Mouse (Mus musculus) stomach, embryonic 15.5 days (tissue): ENCODE data around the gene Tgtp2. TPM values are rescaled to one million over a fixed set of nuclear protein-coding genes. Genes with fewer than 3 reads are reported as not detected.

Source experiments
- ATAC-seq: fragments of 200-750 bp; cut with Nextera tagmentation; 2 replicates; pipeline ENCODE4 v1.8.0; 2017; ENCODE audit warnings: low read depth, moderate number of reproducible peaks, moderate TSS enrichment; ENCODE audit not compliant: insufficient read depth, low FRiP score
- H3K27ac ChIP-seq: fragments of 300-500 bp; sonication (generic); 2 replicates; pipeline ENCODE4 v1.5.1; 2015; ENCODE audit warnings: mild to moderate bottlenecking, inconsistent platforms
- H3K27me3 ChIP-seq: fragments of 300-500 bp; sonication (generic); replicated peaks from 2 replicates; pipeline ENCODE4 v1.6.1; 2015; ENCODE audit warnings: inconsistent platforms
- H3K36me3 ChIP-seq: fragments of 300-500 bp; sonication (generic); 2 replicates; pipeline ENCODE4 v1.6.1; 2015; ENCODE audit warnings: inconsistent platforms
- H3K4me1 ChIP-seq: fragments of 300-500 bp; sonication (generic); 2 replicates; pipeline ENCODE4 v1.6.1; 2015; ENCODE audit warnings: inconsistent platforms
- H3K4me2 ChIP-seq: fragments of 300-500 bp; sonication (generic); 2 replicates; pipeline ENCODE4 v1.6.1; 2015; ENCODE audit warnings: mild to moderate bottlenecking, inconsistent platforms
- H3K4me3 ChIP-seq: fragments of 300-500 bp; sonication (generic); replicated peaks from 2 replicates; pipeline ENCODE4 v1.5.1; 2015; ENCODE audit warnings: inconsistent platforms
- H3K9ac ChIP-seq: fragments of 300-500 bp; sonication (generic); 2 replicates; pipeline ENCODE4 v1.6.1; 2015; ENCODE audit warnings: inconsistent platforms
- H3K9me3 ChIP-seq: fragments of 300-500 bp; sonication (generic); 2 replicates; pipeline ENCODE4 v1.6.1; 2016; ENCODE audit warnings: inconsistent platforms
- WGBS: fragments of 180-500 bp; shearing (Covaris S2); methylation state at CpG from one replicate; pipeline ENCODE4 v1.1.7; 2015; 5-methylcytosine and 5-hydroxymethylcytosine counted together
- polyA plus RNA-seq: library from polyadenylated mRNA; unstranded; fragments of >200 nt; fragmentation: Nextera tagmentation; extraction: Ambion mirVana; gene quantifications from 2 replicates; pipeline ENCODE4 v1.2.1, GENCODE M21; 2015

Tgtp2 gene
- polyA plus RNA-seq, 1 experiment from 2014 or later, result 1.1 TPM

DNA sequence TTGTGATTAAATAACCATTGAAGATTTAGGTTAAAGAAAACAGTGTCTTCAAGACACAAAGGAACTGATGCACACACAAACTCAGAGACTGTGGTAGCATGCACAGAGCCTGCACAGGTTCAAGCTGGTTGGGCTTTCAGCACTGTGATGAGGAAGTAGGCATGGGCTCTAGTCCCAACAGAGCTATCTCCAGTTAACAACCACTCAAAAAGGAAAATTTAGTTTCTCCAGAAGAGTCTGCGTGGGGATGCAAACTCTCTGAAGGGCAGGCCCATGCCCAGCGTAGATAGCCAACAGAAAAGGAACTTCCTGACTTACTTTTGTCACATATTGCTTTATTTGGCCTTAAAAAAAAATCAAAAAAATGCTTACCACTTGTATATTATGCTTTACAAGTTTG, 28.8 kb upstream of the Tgtp2 start:
- no peak for ATAC-seq

GRCm38 (mm10) chr11:49092053-49092586, 28.1 kb upstream of the Tgtp2 start:
- Histone ChIP-seq H3K9me3 (no peaks in the 10 kb centered on the region), H3K27me3 (no peaks in the 10 kb centered on the region), H3K4me3 (no peak overlapping the region), H3K4me2 (no peak overlapping the region), H3K4me1 (peaks cover 7% of the 10 kb centered on the region; the same call in 1 of the 2 replicates), H3K9ac (no peak overlapping the region), H3K27ac (no peak overlapping the region), H3K36me3 (no peaks in the 10 kb centered on the region)
- WGBS, result 96% methylated on average over 1 of the region's 1 CpGs
- ATAC-seq, result no peak

More for the DNA sequence above, 28.8 kb upstream of the Tgtp2 start:
- Histone ChIP-seq H3K4me1 (peaks cover 6% of the 10 kb centered on the region; the same call in 1 of the 2 replicates), H3K4me2 (no peak overlapping the region), H3K27me3 (no peaks in the 10 kb centered on the region), H3K4me3 (no peak overlapping the region), H3K27ac (no peak overlapping the region), H3K9ac (no peak overlapping the region), H3K9me3 (no peaks in the 10 kb centered on the region), H3K36me3 (no peaks in the 10 kb centered on the region)
- WGBS, result 84% methylated on average over 2 of the region's 2 CpGs

DNA sequence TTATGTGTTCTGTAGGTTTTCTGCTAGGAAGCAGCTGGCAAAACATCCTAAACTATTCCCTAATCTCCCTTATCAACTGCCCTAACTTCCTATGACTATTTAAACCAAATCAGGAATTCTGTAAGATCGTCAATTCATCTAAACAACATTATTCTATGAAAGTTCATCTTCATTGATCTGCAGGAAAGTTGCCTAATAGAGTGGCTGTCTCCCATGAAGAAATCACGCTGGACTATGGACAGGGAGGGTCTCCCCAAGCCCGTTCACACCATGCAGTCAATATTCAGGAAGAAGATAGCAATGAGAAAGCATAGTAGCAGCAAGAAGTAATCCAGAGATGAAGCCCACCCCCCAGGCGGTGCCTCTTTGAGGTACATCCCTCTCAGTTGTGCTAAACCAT, 27.2 kb upstream of the Tgtp2 start:
- H3K36me3 ChIP-seq, result no peaks in the 10 kb centered on the region
- no peaks in the 10 kb centered on the region for H3K27me3 ChIP-seq
- H3K9me3 ChIP-seq, result no peaks in the 10 kb centered on the region
- no peak overlapping the region for H3K9ac ChIP-seq
- H3K4me1 ChIP-seq, result peaks cover 7% of the 10 kb centered on the region; the same call in 1 of the 2 replicates
- ATAC-seq, result no peak
- no peak overlapping the region for H3K27ac ChIP-seq
- no peak overlapping the region for H3K4me3 ChIP-seq
- WGBS, result 72% methylated on average over 4 of the region's 4 CpGs
- no peak overlapping the region for H3K4me2 ChIP-seq

GRCm38 (mm10) chr11:49090551-49090950, 26.5 kb upstream of the Tgtp2 start:
- ATAC-seq, result no peak
- 78% methylated on average over 5 of the region's 5 CpGs for WGBS
- H3K27me3 ChIP-seq, result no peaks in the 10 kb centered on the region
- H3K4me3 ChIP-seq, result no peak overlapping the region
- H3K9ac ChIP-seq, result no peak overlapping the region
- H3K9me3 ChIP-seq, result no peaks in the 10 kb centered on the region
- H3K36me3 ChIP-seq, result no peaks in the 10 kb centered on the region
- no peak overlapping the region for H3K4me2 ChIP-seq
- peaks cover 7% of the 10 kb centered on the region; the same call in 1 of the 2 replicates for H3K4me1 ChIP-seq
- H3K27ac ChIP-seq, result no peak overlapping the region

- no peak for ATAC-seq
- WGBS, result 75% methylated on average over 3 of the region's 3 CpGs
Measured at GRCm38 (mm10) chr11:49089735-49090507, 25.9 kb upstream of the Tgtp2 start.

DNA sequence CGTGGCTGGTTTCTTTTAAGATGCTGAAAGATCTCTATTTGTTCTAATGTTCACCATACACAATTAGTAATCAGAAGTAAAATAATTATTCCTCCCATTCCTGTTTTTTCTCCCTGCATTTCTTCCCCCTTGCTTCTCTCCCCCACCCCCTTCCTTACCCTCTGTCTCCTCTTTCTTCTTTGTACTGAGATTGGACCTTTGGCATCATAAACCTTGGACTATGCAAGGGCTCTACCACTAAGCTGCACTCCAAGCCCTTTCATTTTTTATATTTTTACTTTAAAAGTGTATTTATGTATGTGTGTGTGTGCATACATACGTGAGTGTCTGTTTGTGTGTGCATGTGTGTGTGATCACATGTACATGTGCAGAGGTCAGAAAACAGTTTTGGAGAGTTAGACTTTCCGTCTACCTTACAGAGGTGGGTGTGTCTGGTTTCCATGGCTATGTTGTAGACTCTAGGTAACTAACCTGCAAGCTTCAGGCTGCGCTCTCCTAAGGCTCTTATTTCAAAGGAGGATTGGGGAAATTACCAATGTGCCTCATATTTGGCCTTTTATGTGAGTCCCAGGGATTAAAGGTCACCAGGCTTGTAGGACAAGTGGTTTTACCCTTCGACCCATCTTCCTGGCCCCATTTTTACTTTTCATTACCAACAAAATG, 25.1 kb upstream of the Tgtp2 start:
- Histone ChIP-seq H3K4me3 (no peak overlapping the region), H3K27me3 (no peaks in the 10 kb centered on the region), H3K9me3 (no peaks in the 10 kb centered on the region), H3K36me3 (no peaks in the 10 kb centered on the region), H3K4me2 (no peak overlapping the region), H3K4me1 (peaks cover 7% of the 10 kb centered on the region; the same call in 1 of the 2 replicates), H3K27ac (no peak overlapping the region), H3K9ac (no peak overlapping the region)
- no peak for ATAC-seq
- 79% methylated on average over 5 of the region's 5 CpGs for WGBS

More at GRCm38 (mm10) chr11:49089735-49090507, 25.9 kb upstream of the Tgtp2 start:
- no peaks in the 10 kb centered on the region for H3K36me3 ChIP-seq
- H3K27me3 ChIP-seq, result no peaks in the 10 kb centered on the region
- H3K27ac ChIP-seq, result no peak overlapping the region
- no peak overlapping the region for H3K4me3 ChIP-seq
- no peaks in the 10 kb centered on the region for H3K9me3 ChIP-seq
- H3K9ac ChIP-seq, result no peak overlapping the region
- peaks cover 7% of the 10 kb centered on the region; the same call in 1 of the 2 replicates for H3K4me1 ChIP-seq
- H3K4me2 ChIP-seq, result no peak overlapping the region

- ATAC-seq, result peak; percentile 93
- WGBS, result 41% methylated on average over 22 of the region's 22 CpGs
- Histone ChIP-seq H3K4me1 (peaks cover 7% of the 10 kb centered on the region; the same call in 1 of the 2 replicates), H3K9ac (no peak overlapping the region), H3K27me3 (no peaks in the 10 kb centered on the region), H3K4me3 (peak overlapping the region; percentile 3; the same call in 1 of the 2 replicates), H3K4me2 (peak overlapping the region; percentile 47), H3K36me3 (no peaks in the 10 kb centered on the region), H3K27ac (no peak overlapping the region), H3K9me3 (no peaks in the 10 kb centered on the region)
Measured at GRCm38 (mm10) chr11:49087830-49088616, 24.0 kb upstream of the Tgtp2 start.

DNA sequence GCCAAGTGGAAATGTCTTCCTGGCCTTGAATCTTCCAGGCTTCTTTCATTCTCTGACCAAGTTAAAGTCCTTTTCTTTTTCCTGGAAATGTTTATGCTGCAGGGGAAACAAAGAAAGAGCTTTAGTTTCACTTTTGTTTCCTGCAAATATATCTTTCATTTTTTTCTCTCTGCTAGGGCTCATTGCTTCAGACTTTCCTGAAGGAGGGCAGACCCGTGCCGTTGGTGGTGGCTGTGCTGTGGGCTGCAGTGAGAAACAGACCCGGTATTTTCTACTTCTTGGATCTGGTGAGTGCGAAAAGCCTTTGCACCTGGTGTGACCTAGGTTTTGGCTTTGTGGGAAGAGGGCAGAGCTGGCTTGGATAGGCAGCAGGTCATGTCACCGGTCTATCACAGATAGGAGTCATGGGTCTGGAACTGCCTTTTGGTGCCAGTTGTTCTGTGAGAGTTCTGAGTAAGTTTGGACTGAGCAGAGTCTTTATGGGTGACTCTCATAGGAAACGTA, 22.9 kb upstream of the Tgtp2 start:
- WGBS, result 72% methylated on average over 6 of the region's 6 CpGs
- Histone ChIP-seq H3K9ac (no peak overlapping the region), H3K4me3 (no peak overlapping the region), H3K9me3 (no peaks in the 10 kb centered on the region), H3K27ac (no peak overlapping the region), H3K27me3 (no peaks in the 10 kb centered on the region), H3K36me3 (no peaks in the 10 kb centered on the region), H3K4me1 (peaks cover 7% of the 10 kb centered on the region; the same call in 1 of the 2 replicates), H3K4me2 (no peak overlapping the region)
- ATAC-seq, result no peak

- ATAC-seq, result no peak
- Histone ChIP-seq H3K36me3 (no peaks in the 10 kb centered on the region), H3K9me3 (no peaks in the 10 kb centered on the region), H3K4me1 (peaks cover 7% of the 10 kb centered on the region; the same call in 1 of the 2 replicates), H3K27me3 (no peaks in the 10 kb centered on the region), H3K9ac (no peak overlapping the region), H3K4me3 (no peak overlapping the region), H3K4me2 (no peak overlapping the region), H3K27ac (no peak overlapping the region)
- WGBS, result 23% methylated on average over 3 of the region's 3 CpGs
Measured at GRCm38 (mm10) chr11:49084875-49085274, 20.9 kb upstream of the Tgtp2 start.

DNA sequence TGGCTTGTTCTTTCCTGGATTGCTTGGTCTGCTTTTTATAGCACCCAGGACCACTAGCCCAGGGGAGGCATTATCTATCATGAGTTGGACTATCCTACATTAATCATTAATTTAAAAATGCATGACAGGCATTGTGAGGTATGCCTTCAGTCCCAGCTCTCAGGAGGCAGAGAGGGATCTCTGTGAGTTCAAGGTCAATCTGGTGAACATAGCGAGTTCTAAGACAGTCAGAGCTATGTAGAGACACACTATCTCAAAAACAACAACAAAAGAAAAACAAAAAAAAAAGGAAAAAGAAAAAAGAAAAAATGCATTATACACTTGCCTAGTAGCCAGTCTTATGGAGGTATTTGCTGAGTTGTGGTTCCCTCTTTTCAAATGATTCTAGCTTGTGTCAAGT, 20.4 kb upstream of the Tgtp2 start:
- WGBS, result 76% methylated on average over 1 of the region's 1 CpGs
- Histone ChIP-seq H3K9ac (no peak overlapping the region), H3K9me3 (no peaks in the 10 kb centered on the region)

DNA sequence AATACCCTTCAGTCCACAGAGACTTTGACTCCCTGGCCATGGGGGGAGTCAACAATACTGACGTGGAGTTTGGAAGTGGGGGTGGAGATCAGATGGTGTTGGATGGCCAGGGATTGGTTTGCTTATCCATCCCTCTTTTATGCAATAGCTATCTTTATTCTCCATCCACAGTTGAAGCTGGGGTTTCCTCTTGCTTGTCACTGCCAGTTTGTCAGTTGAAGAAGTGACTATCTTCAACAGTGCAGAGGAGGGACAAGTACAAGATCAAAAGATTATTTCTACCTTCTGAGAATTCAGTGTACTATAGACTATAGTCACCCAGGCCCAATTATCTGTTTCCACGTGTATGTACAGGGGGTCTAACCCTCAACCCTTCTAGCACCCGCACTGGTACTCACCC, 19.8 kb upstream of the Tgtp2 start:
- 68% methylated on average over 3 of the region's 3 CpGs for WGBS
- H3K9ac ChIP-seq, result no peak overlapping the region

More for the DNA sequence above, 20.4 kb upstream of the Tgtp2 start:
- H3K27ac ChIP-seq, result no peak overlapping the region
- peaks cover 7% of the 10 kb centered on the region; the same call in 1 of the 2 replicates for H3K4me1 ChIP-seq
- no peak for ATAC-seq
- no peaks in the 10 kb centered on the region for H3K27me3 ChIP-seq
- no peak overlapping the region for H3K4me3 ChIP-seq
- H3K4me2 ChIP-seq, result no peak overlapping the region
- H3K36me3 ChIP-seq, result no peaks in the 10 kb centered on the region

More for the DNA sequence above, 19.8 kb upstream of the Tgtp2 start:
- peak; percentile 48; the same call in 1 of the 2 replicates for ATAC-seq
- H3K9me3 ChIP-seq, result no peaks in the 10 kb centered on the region
- peaks cover 7% of the 10 kb centered on the region; the same call in 1 of the 2 replicates for H3K4me1 ChIP-seq
- no peak overlapping the region for H3K4me3 ChIP-seq
- H3K4me2 ChIP-seq, result no peak overlapping the region
- no peaks in the 10 kb centered on the region for H3K27me3 ChIP-seq
- no peaks in the 10 kb centered on the region for H3K36me3 ChIP-seq
- no peak overlapping the region for H3K27ac ChIP-seq
